Mouse (Mus musculus) splenic B cell, adult 2 months (primary cell): ENCODE results near the gene Tmem11.
A peak's percentile ranks its signal among the peaks of the same experiment; 100 is the strongest.

Experiments
- DNase-seq: peaks from one replicate; pipeline ENCODE4 v3.0.0-alpha.2; 2011; ENCODE audit warnings: low read depth, low spot score
- H3K27me3 ChIP-seq: 2 replicates; pipeline ENCODE4 v1.6.1; 2012; ENCODE audit warnings: mild to moderate bottlenecking, low read length, moderate library complexity, mixed read lengths; ENCODE audit not compliant: control insufficient read depth, poor library complexity, insufficient read depth, severe bottlenecking
- H3K36me3 ChIP-seq: 2 replicates; pipeline ENCODE4 v1.6.1; 2012; ENCODE audit warnings: mild to moderate bottlenecking, low read length, moderate library complexity, mixed read lengths; ENCODE audit not compliant: control insufficient read depth, poor library complexity, insufficient read depth, severe bottlenecking

Tmem11 gene

GRCm38 (mm10) chr11:60878675-60879294 is at the start of gene Tmem11:
Gene Tmem11, minus strand, starts transcription at chr11:60879272.
- no peaks in the 10 kb centered on the region for H3K27me3 ChIP-seq
- H3K36me3 ChIP-seq: no peaks in the 10 kb centered on the region
- DNase-seq: peak; percentile 96

DNA sequence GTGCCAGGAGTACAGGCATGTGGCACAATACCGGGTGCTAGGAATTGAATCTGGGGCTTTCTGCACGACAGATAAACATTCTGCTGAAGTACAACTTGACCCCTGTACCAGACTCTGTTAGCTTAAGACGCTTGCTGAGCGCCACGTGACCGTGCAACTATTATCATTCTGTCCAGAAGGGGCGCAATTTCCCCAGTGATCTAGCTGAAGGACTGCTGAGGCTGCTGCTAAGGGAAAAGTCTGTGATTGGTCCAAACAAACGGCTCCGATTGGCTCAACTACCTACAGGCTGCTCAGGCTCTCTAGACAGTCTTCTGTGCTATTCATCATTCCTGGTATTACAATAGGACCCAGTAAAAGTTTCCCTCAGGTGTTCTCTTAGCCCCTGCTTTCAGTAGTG is 48.2 kb upstream of the Tmem11 start:
- DNase-seq: peak; percentile 95
- no peaks in the 10 kb centered on the region for H3K27me3 ChIP-seq
- no peaks in the 10 kb centered on the region for H3K36me3 ChIP-seq

DNA sequence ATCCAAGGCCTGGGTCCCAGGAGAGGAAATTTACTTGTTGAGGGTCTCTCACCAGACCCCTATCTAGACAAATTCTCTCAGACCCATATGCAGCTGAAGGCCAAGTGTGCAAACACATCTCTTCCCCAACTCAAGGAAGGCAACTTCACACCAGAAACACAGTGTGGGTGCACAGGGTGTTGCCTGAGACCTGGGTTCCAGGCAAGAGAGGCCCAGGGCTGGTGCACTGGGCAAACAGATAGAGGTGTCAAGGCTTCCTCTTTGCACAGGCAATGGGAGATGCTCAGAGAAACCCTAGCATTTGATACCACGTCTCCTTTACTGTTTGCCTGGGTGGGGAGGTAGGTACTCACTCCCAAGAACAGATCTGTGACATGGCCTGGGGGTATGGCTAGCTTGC is 45.9 kb upstream of the Tmem11 start:
- no peak for DNase-seq
- Histone ChIP-seq H3K27me3 (no peaks in the 10 kb centered on the region), H3K36me3 (no peaks in the 10 kb centered on the region)

- no peak for DNase-seq
- Histone ChIP-seq H3K27me3 (no peaks in the 10 kb centered on the region), H3K36me3 (no peaks in the 10 kb centered on the region)
These were observed 45.4 kb upstream of the Tmem11 start for GRCm38 (mm10) chr11:60924498-60924897.

GRCm38 (mm10) chr11:60922964-60923363 is 43.9 kb upstream of the Tmem11 start:
- DNase-seq: no peak
- Histone ChIP-seq H3K27me3 (no peaks in the 10 kb centered on the region), H3K36me3 (no peaks in the 10 kb centered on the region)

DNA sequence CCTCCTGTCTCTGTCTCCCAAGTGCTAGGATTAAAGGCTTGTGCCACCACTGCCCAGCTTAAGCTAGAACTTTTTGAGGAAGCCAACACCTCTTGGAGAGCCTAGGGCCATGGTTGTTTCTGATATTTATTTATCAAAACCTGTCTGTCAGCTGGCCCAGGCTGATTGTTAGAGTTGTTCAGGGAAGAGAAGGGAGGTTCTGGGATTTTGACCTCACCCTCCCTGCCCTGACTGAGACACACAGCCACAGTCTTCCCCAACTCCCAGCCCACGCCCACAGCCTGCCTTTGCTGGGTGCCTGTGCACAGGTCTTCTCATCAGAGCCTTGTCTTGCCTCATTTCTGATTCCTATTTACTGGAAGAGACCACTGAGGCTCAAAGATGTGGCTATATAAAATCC is 43.1 kb upstream of the Tmem11 start:
- no peak for DNase-seq
- no peaks in the 10 kb centered on the region for H3K27me3 ChIP-seq
- H3K36me3 ChIP-seq: no peaks in the 10 kb centered on the region

GRCm38 (mm10) chr11:60920021-60920420 is 40.9 kb upstream of the Tmem11 start:
- Histone ChIP-seq H3K27me3 (no peaks in the 10 kb centered on the region), H3K36me3 (no peaks in the 10 kb centered on the region)
- no peak for DNase-seq

DNA sequence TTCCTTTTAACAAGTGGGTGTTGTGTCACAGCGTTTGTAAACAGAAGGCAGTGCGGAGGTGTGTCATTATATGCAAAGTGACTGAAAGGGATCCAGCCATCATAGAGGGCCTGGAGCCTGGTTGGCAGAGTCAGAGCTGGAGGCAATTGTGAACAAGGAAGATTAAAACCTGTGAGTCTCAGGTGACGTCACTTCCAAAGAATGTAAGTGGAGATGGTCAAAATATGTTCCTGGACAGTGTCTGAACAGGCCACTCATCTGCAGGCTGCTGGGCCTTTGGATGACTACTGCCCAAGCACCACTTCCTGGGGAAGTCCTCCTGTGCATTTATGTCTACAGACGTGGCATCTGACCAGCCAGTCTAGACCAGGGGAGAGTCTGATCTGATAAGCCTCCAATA is 36.1 kb upstream of the Tmem11 start:
- H3K36me3 ChIP-seq: no peaks in the 10 kb centered on the region
- H3K27me3 ChIP-seq: no peaks in the 10 kb centered on the region
- DNase-seq: no peak

- DNase-seq: no peak
- no peaks in the 10 kb centered on the region for H3K27me3 ChIP-seq
- H3K36me3 ChIP-seq: no peaks in the 10 kb centered on the region
These were observed 35.4 kb upstream of the Tmem11 start, which contains the start of gene Natd1 for GRCm38 (mm10) chr11:60914491-60914890. Gene Natd1, minus strand, starts transcription at chr11:60914750.

- Histone ChIP-seq H3K36me3 (no peaks in the 10 kb centered on the region), H3K27me3 (no peaks in the 10 kb centered on the region)
- peak; percentile 92 for DNase-seq
These were observed 34.5 kb upstream of the Tmem11 start for GRCm38 (mm10) chr11:60913301-60914196.

- no peaks in the 10 kb centered on the region for H3K27me3 ChIP-seq
- peak; percentile 75 for DNase-seq
- no peaks in the 10 kb centered on the region for H3K36me3 ChIP-seq
These were observed 33.5 kb upstream of the Tmem11 start for GRCm38 (mm10) chr11:60912525-60912973.

- no peak for DNase-seq
- H3K36me3 ChIP-seq: no peaks in the 10 kb centered on the region; the same call in 1 of the 2 replicates
- no peaks in the 10 kb centered on the region for H3K27me3 ChIP-seq
These were observed 30.6 kb upstream of the Tmem11 start for GRCm38 (mm10) chr11:60909626-60910025.

GRCm38 (mm10) chr11:60908073-60908472 is 29.0 kb upstream of the Tmem11 start:
- DNase-seq: no peak
- Histone ChIP-seq H3K36me3 (no peaks in the 10 kb centered on the region; the same call in 1 of the 2 replicates), H3K27me3 (no peaks in the 10 kb centered on the region)

- DNase-seq: no peak
- H3K27me3 ChIP-seq: no peaks in the 10 kb centered on the region
These were observed 27.4 kb upstream of the Tmem11 start for GRCm38 (mm10) chr11:60906449-60906848.

GRCm38 (mm10) chr11:60905407-60906120 is 26.5 kb upstream of the Tmem11 start:
- DNase-seq: no peak
- Histone ChIP-seq H3K36me3 (no peaks in the 10 kb centered on the region; the same call in 1 of the 2 replicates), H3K27me3 (no peaks in the 10 kb centered on the region)

More at GRCm38 (mm10) chr11:60906449-60906848, 27.4 kb upstream of the Tmem11 start:
- no peaks in the 10 kb centered on the region; the same call in 1 of the 2 replicates for H3K36me3 ChIP-seq
